Mouse (Mus musculus) thymus, adult 2 months (tissue): ENCODE results near the gene Sufu.
A peak's percentile ranks its signal among the peaks of the same experiment; 100 is the strongest.

Experiments used
- CTCF ChIP-seq: fragments of 200-500 bp; IDR thresholded peaks from 2 replicates; pipeline ENCODE4 v1.5.1; 2012; ENCODE audit warnings: mild to moderate bottlenecking, control low read depth, low read length, moderate library complexity, borderline replicate concordance; ENCODE audit not compliant: control insufficient read depth, poor library complexity, insufficient read depth; ENCODE audit errors: extremely low read depth
- POLR2A ChIP-seq: fragments of 200-500 bp; IDR thresholded peaks from 2 replicates; pipeline ENCODE4 v1.6.1; 2012; ENCODE audit warnings: mild to moderate bottlenecking, low read length, control low read depth, moderate library complexity; ENCODE audit not compliant: control insufficient read depth, poor library complexity, insufficient read depth; ENCODE audit errors: extremely low read depth

DNA sequence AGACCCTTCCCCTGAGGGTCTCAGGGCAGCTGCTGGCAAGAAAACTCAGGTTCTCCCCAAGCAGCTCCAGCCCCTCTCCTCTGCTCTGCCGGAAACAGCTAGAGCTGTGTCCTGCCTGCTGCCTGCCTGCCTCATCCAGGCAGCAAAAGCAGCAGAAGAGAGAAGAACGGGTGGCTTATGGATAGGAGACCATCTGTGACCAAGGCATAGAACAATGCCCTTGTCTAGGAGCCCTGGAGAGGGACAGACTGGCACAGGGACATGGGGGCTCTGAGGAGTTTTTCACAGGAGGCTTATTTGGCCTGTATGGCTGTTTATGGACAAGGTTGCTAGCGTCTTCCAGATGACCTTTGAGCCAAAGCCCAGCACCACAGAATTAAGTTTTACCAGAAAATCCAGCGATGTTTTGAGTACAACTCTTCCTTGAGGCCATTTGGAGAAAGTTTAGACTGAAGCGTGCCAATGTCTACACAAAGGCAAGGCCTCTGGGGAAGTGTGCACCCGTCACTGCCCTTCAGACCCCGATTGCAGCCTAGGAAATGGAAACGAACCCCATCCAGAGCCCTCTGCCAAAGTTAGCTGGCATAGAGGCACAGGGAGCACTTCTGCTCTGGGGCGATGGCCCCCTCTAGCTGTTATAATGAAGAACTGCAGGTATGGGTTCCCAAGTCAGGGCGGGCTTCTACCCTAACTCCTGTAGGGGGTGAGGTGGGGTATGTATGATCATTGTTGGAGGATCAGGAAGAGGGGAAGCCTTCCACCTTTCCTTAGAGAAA is 55.5 kb downstream of the Sufu start:
- TF ChIP-seq CTCF (peak; percentile 76; the same call in 1 of the 2 replicates), POLR2A (no peak)
